Mouse (Mus musculus) urinary bladder, postnatal 4 days (tissue): ENCODE results near the gene Ptov1.
A peak's percentile ranks its signal among the peaks of the same experiment; 100 is the strongest.

Experiments
- DNase-seq, 2 experiments: peaks; one replicate each; pipeline ENCODE4 v3.0.0; 2021 to 2022; ENCODE audit warnings: low spot score in 2 of 2

The Ptov1 gene

DNA sequence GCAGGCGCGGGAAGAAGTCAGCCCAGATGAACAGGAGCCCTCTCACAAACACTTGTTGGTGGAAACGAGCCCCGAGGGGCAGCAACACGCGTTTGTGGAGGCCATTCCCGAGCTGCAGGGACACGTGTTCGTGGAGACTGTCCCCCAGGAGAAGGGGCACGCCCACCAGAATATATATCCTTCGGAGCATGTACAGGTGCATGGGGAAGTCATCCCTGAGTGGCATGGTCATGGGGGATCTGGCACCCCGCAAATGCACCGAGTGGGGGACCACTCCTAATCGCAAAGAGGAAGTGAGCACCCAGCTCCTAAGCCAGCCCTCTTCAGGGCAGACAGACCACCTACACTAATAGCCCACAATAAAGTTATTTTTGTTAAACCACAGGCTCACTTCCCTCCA lies 29.2 kb downstream of the Ptov1 start:
- no peak for DNase-seq

GRCm38 (mm10) chr7:44839491-44840191 lies 29.9 kb downstream of the Ptov1 start:
- DNase-seq = peak in 1 of 2 experiments; percentile 41

GRCm38 (mm10) chr7:44839171-44839490 lies 30.5 kb downstream of the Ptov1 start:
- DNase-seq = no peak

DNA sequence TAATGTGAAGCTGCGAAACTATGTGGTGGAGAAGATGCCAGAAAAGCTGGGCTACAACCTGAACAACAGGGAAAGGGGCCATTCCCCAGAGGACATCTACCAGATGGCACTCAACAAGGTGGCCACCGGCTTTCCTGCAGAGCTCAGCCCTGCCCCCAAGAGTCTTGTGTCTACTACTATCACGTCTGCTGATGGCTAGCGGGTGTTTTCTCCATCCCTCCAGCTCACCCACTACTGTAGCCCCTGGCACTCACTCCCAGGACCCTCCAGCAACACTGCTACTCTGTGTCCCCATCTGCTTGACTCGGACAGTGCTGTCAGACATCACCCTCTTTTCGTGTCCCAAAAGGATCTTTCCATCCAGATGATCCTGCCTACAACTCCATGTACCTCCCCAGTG lies 31.5 kb downstream of the Ptov1 start:
- no peak for DNase-seq

GRCm38 (mm10) chr7:44836423-44837053 lies 33.0 kb downstream of the Ptov1 start:
- DNase-seq = no peak

GRCm38 (mm10) chr7:44836016-44836404 lies 33.6 kb downstream of the Ptov1 start:
- no peak for DNase-seq

GRCm38 (mm10) chr7:44835373-44836015 lies 34.1 kb downstream of the Ptov1 start:
- no peak for DNase-seq

- no peak for DNase-seq
Measured at GRCm38 (mm10) chr7:44832763-44833162, 36.8 kb downstream of the Ptov1 start.

DNA sequence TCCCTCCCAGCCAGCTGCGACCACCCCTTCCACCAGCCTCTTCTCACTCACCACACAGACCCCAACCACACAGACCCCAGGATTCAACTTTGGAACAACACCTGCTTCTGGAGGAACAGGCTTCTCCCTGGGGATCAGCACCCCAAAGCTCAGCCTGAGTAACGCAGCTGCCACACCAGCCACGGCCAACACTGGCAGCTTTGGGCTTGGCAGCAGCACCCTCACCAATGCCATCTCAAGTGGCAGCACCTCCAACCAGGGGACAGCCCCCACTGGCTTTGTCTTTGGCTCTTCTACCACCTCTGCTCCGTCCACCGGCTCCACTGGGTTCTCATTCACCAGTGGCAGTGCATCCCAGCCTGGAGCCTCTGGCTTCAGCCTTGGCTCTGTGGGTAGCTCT lies 40.9 kb downstream of the Ptov1 start:
- DNase-seq = no peak

DNA sequence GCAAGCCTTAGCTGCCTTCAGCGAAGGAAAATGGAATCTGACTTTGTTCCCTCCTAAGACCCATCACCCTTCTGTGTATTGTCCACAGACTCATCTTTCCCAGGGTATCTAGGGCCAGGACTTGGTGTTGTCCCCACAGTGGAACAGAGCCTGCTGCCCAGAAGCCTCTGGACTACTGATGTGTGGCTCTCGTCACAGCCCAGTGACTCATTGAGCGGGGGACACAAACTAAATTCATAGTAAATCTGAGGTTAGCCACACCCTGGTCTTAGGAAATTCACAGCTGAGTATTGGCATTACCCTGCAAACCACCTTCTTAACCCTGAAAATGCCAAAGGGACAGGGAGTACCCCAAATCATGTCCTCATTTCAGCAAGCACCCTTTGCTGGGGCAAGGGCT lies 42.8 kb downstream of the Ptov1 start:
- no peak for DNase-seq

DNA sequence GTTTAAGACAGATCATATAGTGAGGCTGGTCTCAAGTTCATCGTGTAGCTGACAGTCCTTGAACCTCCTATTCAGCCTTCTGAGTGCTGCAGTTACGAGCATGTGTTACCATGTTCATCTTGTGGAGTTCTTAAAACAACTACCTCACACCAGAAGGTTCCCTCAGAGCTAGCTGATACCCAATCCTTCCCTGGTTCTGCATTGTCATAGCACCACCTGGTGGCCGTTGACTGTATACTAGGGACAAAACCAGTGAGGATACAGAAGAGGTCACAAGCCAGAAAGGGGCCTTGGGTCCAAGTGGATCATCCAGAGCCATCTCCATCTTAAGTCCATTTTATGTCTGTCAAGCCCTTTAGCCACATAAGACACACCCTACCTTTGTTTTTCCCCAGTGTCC lies 44.7 kb downstream of the Ptov1 start:
- peak; percentile 56 to 82 for DNase-seq

GRCm38 (mm10) chr7:44823409-44823808 lies 46.2 kb downstream of the Ptov1 start:
- DNase-seq = no peak

DNA sequence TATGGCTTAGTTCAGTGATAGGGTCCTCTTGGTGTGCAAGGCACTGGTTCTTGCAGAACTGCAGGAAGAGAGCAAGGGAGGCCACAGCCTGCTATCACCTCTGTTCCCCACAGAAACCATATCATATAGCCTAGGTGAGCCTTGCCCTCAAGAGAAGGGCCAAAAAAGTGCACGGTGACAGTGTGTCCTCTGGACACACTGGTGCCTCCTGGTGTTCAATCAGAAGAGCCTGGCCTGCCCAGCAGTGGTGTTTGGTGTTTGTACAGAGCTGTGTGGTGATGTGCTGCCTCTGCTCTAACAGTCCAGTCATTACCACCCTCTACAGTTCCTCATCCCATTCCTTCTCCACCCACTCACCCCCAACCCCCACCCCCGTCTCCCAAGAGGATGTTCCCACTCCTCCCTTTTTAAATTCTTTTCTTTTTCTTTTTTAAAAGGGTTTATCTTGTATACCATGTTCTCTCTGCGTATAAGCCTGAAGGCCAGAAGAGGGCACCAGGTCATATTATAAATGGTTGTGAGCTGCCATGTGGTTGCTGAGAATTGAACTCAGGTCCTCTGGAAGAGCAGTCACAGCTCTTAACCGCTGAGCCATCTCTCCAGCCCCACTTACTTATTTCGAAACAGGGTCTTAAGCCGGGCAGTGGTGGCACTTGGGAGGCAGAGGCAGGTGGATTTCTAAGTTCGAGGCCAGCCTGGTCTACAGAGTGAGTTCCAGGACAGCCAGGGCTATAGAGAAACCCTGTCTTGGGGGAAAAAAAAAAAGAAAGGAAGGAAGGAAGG lies 47.7 kb downstream of the Ptov1 start:
- DNase-seq = peak; percentile 13 to 47

GRCm38 (mm10) chr7:44820525-44820924 lies 49.1 kb downstream of the Ptov1 start:
- DNase-seq = peak; percentile 5 to 22

- DNase-seq = peak; percentile 15 to 44
Measured at GRCm38 (mm10) chr7:44819863-44820262, 49.7 kb downstream of the Ptov1 start.

GRCm38 (mm10) chr7:44819391-44819790 lies 50.2 kb downstream of the Ptov1 start:
- peak in 1 of 2 experiments; percentile 42 for DNase-seq

DNA sequence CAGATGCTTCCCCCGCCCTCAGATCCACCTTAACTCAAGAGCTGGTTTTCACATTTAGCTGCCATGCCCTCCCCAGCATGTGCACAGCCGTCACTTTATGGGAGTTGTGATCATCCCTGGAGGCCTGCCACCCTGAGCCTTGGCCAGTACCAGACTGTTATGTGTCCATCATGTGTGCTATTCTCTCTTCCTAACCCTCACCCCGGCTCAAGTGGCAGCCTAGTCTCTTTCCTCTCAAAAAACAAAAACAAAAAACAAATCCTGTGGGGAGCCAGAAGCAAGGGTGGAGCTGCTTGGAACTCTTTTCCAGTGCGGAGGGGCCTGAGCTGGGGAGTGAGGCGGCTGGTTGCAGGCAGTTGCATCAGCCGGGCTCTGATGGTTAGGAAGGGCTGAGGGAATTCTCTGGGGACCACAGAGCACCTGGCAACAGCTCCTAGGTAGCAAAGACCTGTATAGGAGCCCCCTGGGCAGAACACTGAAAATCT lies 50.8 kb downstream of the Ptov1 start:
- DNase-seq = peak; percentile 40 to 71

GRCm38 (mm10) chr7:44818164-44818563 lies 51.4 kb downstream of the Ptov1 start:
- peak; percentile 16 to 51 for DNase-seq

DNA sequence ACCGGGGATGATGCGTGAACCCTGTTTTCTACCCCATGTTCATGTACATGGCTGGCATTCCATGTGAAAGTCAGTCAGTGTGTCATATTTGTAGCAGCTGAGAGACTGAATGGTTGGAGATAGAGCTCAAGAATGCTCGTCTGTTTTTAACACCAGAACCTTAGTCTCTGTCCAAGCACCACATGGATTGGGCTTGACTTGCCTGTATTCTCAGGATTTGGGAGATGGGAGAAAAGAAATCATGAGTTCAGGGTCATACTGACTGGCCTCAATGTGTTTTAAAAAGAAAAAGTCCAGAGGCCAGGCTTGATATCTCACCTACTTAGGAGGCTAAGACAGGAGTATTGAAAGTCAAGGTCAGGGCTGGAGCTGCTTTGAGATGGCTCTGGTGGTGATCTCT lies 52.1 kb downstream of the Ptov1 start:
- DNase-seq = no peak

GRCm38 (mm10) chr7:44816470-44817021 lies 53.0 kb downstream of the Ptov1 start, which contains the start of gene Atf5:
TSS of gene Atf5 (minus strand) at chr7:44816658.
- peak; percentile 73 to 75 for DNase-seq

DNA sequence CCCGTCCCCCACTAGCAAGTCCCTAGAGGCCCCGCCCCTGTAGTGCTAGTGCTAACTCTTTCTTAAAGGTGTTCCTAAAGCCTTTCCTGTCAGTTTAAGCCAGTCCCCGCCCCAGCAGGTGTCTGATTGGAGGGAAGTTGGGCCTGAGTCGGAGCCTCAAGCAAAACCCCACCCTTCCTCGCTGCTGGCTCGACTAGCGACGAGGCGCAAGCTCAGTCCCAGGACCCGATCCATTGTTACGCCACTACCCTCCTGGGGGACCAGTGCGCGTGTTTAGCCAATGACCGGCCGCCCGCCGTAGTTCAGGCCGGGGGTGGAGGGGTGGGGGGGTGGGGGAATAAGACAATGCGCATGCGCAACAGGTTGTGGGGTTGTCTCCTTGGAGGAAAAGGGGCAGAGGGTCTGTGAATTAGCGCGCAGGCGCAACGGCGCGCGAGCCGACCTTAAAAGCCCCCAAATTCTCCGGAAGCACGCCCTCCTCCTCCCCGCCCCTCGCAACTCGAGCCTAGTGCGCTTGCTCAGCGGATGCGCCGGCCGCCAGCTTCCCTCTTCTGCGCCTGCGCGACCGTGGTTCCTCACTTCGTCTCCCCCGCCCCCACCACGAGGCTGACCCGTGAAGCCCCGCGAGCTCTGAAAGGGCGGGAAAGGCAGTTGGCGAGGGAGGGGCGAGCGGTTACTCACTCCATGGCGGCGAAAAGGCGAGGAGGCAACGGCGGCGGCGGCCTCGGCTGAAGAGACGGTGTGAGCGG lies 53.7 kb downstream of the Ptov1 start, which contains the start of the genes Nup62 and Il4i1:
Nup62 (plus strand) TSS at position 368 of the 749 bp plus-strand sequence.
Il4i1 (plus strand) TSS at position 667 of the 749 bp plus-strand sequence.
- DNase-seq = peak; percentile 99
